Mouse (Mus musculus): Measurements from ENCODE around the gene Aes. TPM values are rescaled to one million over a fixed set of nuclear protein-coding genes. Genes with fewer than 3 reads are reported as not detected.

Gene Aes
- polyA plus RNA-seq, 1 experiment from 2014 or later = 536 TPM

GRCm38 (mm10) chr10:81597137-81597950, 38.1 kb downstream of the Aes start:
- H3K36me3 ChIP-seq (ENCODE audit: control insufficient read depth, insufficient read depth) = no peaks in the 10 kb centered on the region
- WGBS = 11% methylated on average over 12 of the region's 12 CpGs
- H3K9me3 ChIP-seq (ENCODE audit: control insufficient read depth) = no peaks in the 10 kb centered on the region
- peak overlapping the region; percentile 53 for H3K4me2 ChIP-seq (replicated peaks; ENCODE audit: low read depth)
- H3K27ac ChIP-seq (ENCODE audit: low read depth, low read length) = no peak overlapping the region
- TF ChIP-seq CTCF (IDR thresholded peaks at IDR 0.05; ENCODE audit: low read depth) = no peak
- peaks cover 9% of the 10 kb centered on the region; the same call in 1 of the 2 replicates for H3K4me1 ChIP-seq (replicated peaks; ENCODE audit: control insufficient read depth, insufficient read depth, low read length)
- H3K4me3 ChIP-seq (ENCODE audit: low read depth, low read length) = peak overlapping the region; percentile 11
- 0 out of 2 replicates have a peak overlapping the region, but pooled peaks have one; percentile 26 for H3K9ac ChIP-seq (ENCODE audit: low read depth, low read length)
- peak; percentile 12; the same call in 1 of the 2 replicates for ATAC-seq
- no peaks in the 10 kb centered on the region for H3K27me3 ChIP-seq (replicated peaks; ENCODE audit: control insufficient read depth, insufficient read depth, low read length)

GRCm38 (mm10) chr10:81598342-81598741, 39.1 kb downstream of the Aes start:
- Histone ChIP-seq H3K9me3 (ENCODE audit: control insufficient read depth) (no peaks in the 10 kb centered on the region), H3K9ac (ENCODE audit: low read depth, low read length) (no peak overlapping the region), H3K27ac (ENCODE audit: low read depth, low read length) (no peak overlapping the region), H3K4me2 (replicated peaks; ENCODE audit: low read depth) (no peak overlapping the region), H3K27me3 (replicated peaks; ENCODE audit: control insufficient read depth, insufficient read depth, low read length) (no peaks in the 10 kb centered on the region), H3K36me3 (ENCODE audit: control insufficient read depth, insufficient read depth) (no peaks in the 10 kb centered on the region), H3K4me1 (replicated peaks; ENCODE audit: control insufficient read depth, insufficient read depth, low read length) (peaks cover 9% of the 10 kb centered on the region; the same call in 1 of the 2 replicates), H3K4me3 (ENCODE audit: low read depth, low read length) (no peak overlapping the region)
- no peak for TF ChIP-seq CTCF (IDR thresholded peaks at IDR 0.05; ENCODE audit: low read depth)
- no peak for ATAC-seq
- WGBS = 54% methylated on average over 3 of the region's 3 CpGs

- WGBS = 24% methylated on average over 6 of the region's 6 CpGs
- Histone ChIP-seq H3K27ac (ENCODE audit: low read depth, low read length) (no peak overlapping the region), H3K9ac (ENCODE audit: low read depth, low read length) (no peak overlapping the region), H3K4me2 (replicated peaks; ENCODE audit: low read depth) (no peak overlapping the region), H3K4me3 (ENCODE audit: low read depth, low read length) (no peak overlapping the region), H3K27me3 (replicated peaks; ENCODE audit: control insufficient read depth, insufficient read depth, low read length) (no peaks in the 10 kb centered on the region), H3K9me3 (ENCODE audit: control insufficient read depth) (no peaks in the 10 kb centered on the region), H3K36me3 (ENCODE audit: control insufficient read depth, insufficient read depth) (no peaks in the 10 kb centered on the region), H3K4me1 (replicated peaks; ENCODE audit: control insufficient read depth, insufficient read depth, low read length) (peaks cover 9% of the 10 kb centered on the region; the same call in 1 of the 2 replicates)
- no peak for ATAC-seq
- TF ChIP-seq CTCF (IDR thresholded peaks at IDR 0.05; ENCODE audit: low read depth) = no peak
These were observed 39.6 kb downstream of the Aes start for GRCm38 (mm10) chr10:81598871-81599270.

- Histone ChIP-seq H3K4me1 (replicated peaks; ENCODE audit: control insufficient read depth, insufficient read depth, low read length) (peaks cover 12% of the 10 kb centered on the region; the same call in 1 of the 2 replicates), H3K27ac (ENCODE audit: low read depth, low read length) (no peak overlapping the region), H3K27me3 (replicated peaks; ENCODE audit: control insufficient read depth, insufficient read depth, low read length) (no peaks in the 10 kb centered on the region), H3K4me2 (replicated peaks; ENCODE audit: low read depth) (no peak overlapping the region), H3K36me3 (ENCODE audit: control insufficient read depth, insufficient read depth) (no peaks in the 10 kb centered on the region), H3K9ac (ENCODE audit: low read depth, low read length) (no peak overlapping the region), H3K9me3 (ENCODE audit: control insufficient read depth) (no peaks in the 10 kb centered on the region), H3K4me3 (ENCODE audit: low read depth, low read length) (no peak overlapping the region)
- no peak for ATAC-seq
- TF ChIP-seq CTCF (IDR thresholded peaks at IDR 0.05; ENCODE audit: low read depth) = no peak
- 62% methylated on average over 5 of the region's 5 CpGs for WGBS
These were observed 40.3 kb downstream of the Aes start for GRCm38 (mm10) chr10:81599630-81600029.

GRCm38 (mm10) chr10:81600096-81600495, 40.8 kb downstream of the Aes start:
- Histone ChIP-seq H3K9ac (ENCODE audit: low read depth, low read length) (no peak overlapping the region), H3K27ac (ENCODE audit: low read depth, low read length) (no peak overlapping the region), H3K4me2 (replicated peaks; ENCODE audit: low read depth) (no peak overlapping the region), H3K4me3 (ENCODE audit: low read depth, low read length) (no peak overlapping the region), H3K36me3 (ENCODE audit: control insufficient read depth, insufficient read depth) (no peaks in the 10 kb centered on the region), H3K27me3 (replicated peaks; ENCODE audit: control insufficient read depth, insufficient read depth, low read length) (no peaks in the 10 kb centered on the region), H3K9me3 (ENCODE audit: control insufficient read depth) (no peaks in the 10 kb centered on the region), H3K4me1 (replicated peaks; ENCODE audit: control insufficient read depth, insufficient read depth, low read length) (peaks cover 15% of the 10 kb centered on the region; the same call in 1 of the 2 replicates)
- 63% methylated on average over 10 of the region's 10 CpGs for WGBS
- ATAC-seq = no peak
- TF ChIP-seq CTCF (IDR thresholded peaks at IDR 0.05; ENCODE audit: low read depth) = no peak

- TF ChIP-seq CTCF (IDR thresholded peaks at IDR 0.05; ENCODE audit: low read depth) = no peak
- no peaks in the 10 kb centered on the region for H3K27me3 ChIP-seq (replicated peaks; ENCODE audit: control insufficient read depth, insufficient read depth, low read length)
- no peak within 1 kb of the TSS for H3K27ac ChIP-seq (ENCODE audit: low read depth, low read length)
- no peaks in the 10 kb centered on the region for H3K36me3 ChIP-seq (ENCODE audit: control insufficient read depth, insufficient read depth)
- WGBS = under 1% methylated on average over 28 of the region's 28 CpGs
- H3K4me3 ChIP-seq (ENCODE audit: low read depth, low read length) = peak within 1 kb of the TSS; percentile 1; the same call in 1 of the 2 replicates
- no peak within 1 kb of the TSS for H3K9ac ChIP-seq (ENCODE audit: low read depth, low read length)
- peak; percentile 79 for ATAC-seq
- peaks cover 15% of the 10 kb centered on the region; the same call in 1 of the 2 replicates for H3K4me1 ChIP-seq (replicated peaks; ENCODE audit: control insufficient read depth, insufficient read depth, low read length)
- no peaks in the 10 kb centered on the region for H3K9me3 ChIP-seq (ENCODE audit: control insufficient read depth)
- peak within 1 kb of the TSS; percentile 60 for H3K4me2 ChIP-seq (replicated peaks; ENCODE audit: low read depth)
These were observed 41.5 kb downstream of the Aes start, which contains the start of gene Tle6 for GRCm38 (mm10) chr10:81600738-81601203. Gene Tle6, minus strand, starts transcription at chr10:81601073.
